Mouse (Mus musculus) small intestine, adult 2 months (tissue): ENCODE measurements around the gene Olah. TPM values are rescaled to one million over a fixed set of nuclear protein-coding genes. Genes with fewer than 3 reads are reported as not detected.

Experiments
- H3K27ac ChIP-seq: fragments of 200-500 bp; 2 replicates; pipeline ENCODE4 v1.5.1; 2012; ENCODE audit warnings: low read depth, low read length, control low read depth, inconsistent platforms; ENCODE audit not compliant: insufficient read depth
- H3K27me3 ChIP-seq: fragments of 200-500 bp; 2 replicates; pipeline ENCODE4 v1.6.1; 2012; ENCODE audit warnings: mild to moderate bottlenecking, moderate library complexity, low read length, inconsistent platforms; ENCODE audit not compliant: control insufficient read depth, insufficient read depth
- H3K36me3 ChIP-seq: fragments of 200-500 bp; 2 replicates; pipeline ENCODE4 v1.6.1; 2012; ENCODE audit warnings: mild to moderate bottlenecking, low read length, control low read depth, inconsistent platforms; ENCODE audit not compliant: control insufficient read depth, insufficient read depth
- H3K4me1 ChIP-seq: fragments of 200-500 bp; 2 replicates; pipeline ENCODE4 v1.6.1; 2012; ENCODE audit warnings: low read length, inconsistent platforms, mixed read lengths; ENCODE audit not compliant: control insufficient read depth, insufficient read depth, insufficient read length
- H3K4me3 ChIP-seq: fragments of 200-500 bp; 2 replicates; pipeline ENCODE4 v1.5.1; 2012; ENCODE audit warnings: low read depth, mild to moderate bottlenecking, control low read depth, inconsistent platforms, low read length, moderate library complexity
- CTCF ChIP-seq: fragments of 200-500 bp; IDR thresholded peaks from 2 replicates; pipeline ENCODE4 v1.5.1; 2012; ENCODE audit warnings: low read depth, mild to moderate bottlenecking, control low read depth, inconsistent platforms, low read length, moderate library complexity, mixed read lengths; ENCODE audit not compliant: insufficient replicate concordance, insufficient read length; ENCODE audit errors: extremely low read depth
- POLR2A ChIP-seq: fragments of 200-500 bp; IDR thresholded peaks from 2 replicates; pipeline ENCODE4 v1.6.1; 2012; ENCODE audit warnings: low read depth, mild to moderate bottlenecking, control low read depth, inconsistent platforms, low read length, moderate library complexity
- WGBS: fragments of 180-500 bp; shearing (Covaris S2); methylation state at CpG from one replicate; pipeline ENCODE4 v1.1.7; 2018; 5-methylcytosine and 5-hydroxymethylcytosine counted together
- polyA plus RNA-seq: library from polyadenylated mRNA; depleted of rRNA; stranded (reverse); fragments of >200 nt; gene quantifications from 2 replicates; pipeline ENCODE4 v1.2.3, GENCODE M21; 2012

The Olah gene
- polyA plus RNA-seq, 1 experiment: not detected

- 29% methylated on average over 5 of the region's 5 CpGs for WGBS
- Histone ChIP-seq H3K27me3 (no peaks in the 10 kb centered on the region), H3K4me3 (no peak overlapping the region), H3K27ac (no peak overlapping the region), H3K36me3 (peaks cover 8% of the 10 kb centered on the region), H3K4me1 (peaks cover 4% of the 10 kb centered on the region; the same call in 1 of the 2 replicates)
- TF ChIP-seq CTCF: no peak
- no peak for TF ChIP-seq POLR2A
These were observed 65.8 kb downstream of the Olah start for GRCm38 (mm10) chr2:3331071-3331703.

- WGBS: 9% methylated on average over 1 of the region's 1 CpGs
- no peaks in the 10 kb centered on the region for H3K27me3 ChIP-seq
- peaks cover 4% of the 10 kb centered on the region; the same call in 1 of the 2 replicates for H3K4me1 ChIP-seq
- peaks cover 23% of the 10 kb centered on the region for H3K36me3 ChIP-seq
- no peak for TF ChIP-seq POLR2A
- peak; percentile 71; the same call in 1 of the 2 replicates for TF ChIP-seq CTCF
- no peak overlapping the region for H3K4me3 ChIP-seq
- H3K27ac ChIP-seq: no peak overlapping the region
These were observed 69.7 kb downstream of the Olah start for GRCm38 (mm10) chr2:3327351-3327750.

- Histone ChIP-seq H3K27me3 (no peaks in the 10 kb centered on the region), H3K27ac (no peak overlapping the region), H3K4me1 (peaks cover 4% of the 10 kb centered on the region; the same call in 1 of the 2 replicates), H3K36me3 (peaks cover 25% of the 10 kb centered on the region), H3K4me3 (no peak overlapping the region)
- WGBS: 88% methylated on average over 1 of the region's 1 CpGs
- TF ChIP-seq CTCF: no peak
- no peak for TF ChIP-seq POLR2A
These were observed 70.5 kb downstream of the Olah start for GRCm38 (mm10) chr2:3326547-3326946.

GRCm38 (mm10) chr2:3324381-3325130, 72.5 kb downstream of the Olah start:
- TF ChIP-seq POLR2A (no peak), CTCF (no peak)
- 95% methylated on average over 7 of the region's 7 CpGs for WGBS
- H3K27me3 ChIP-seq: no peaks in the 10 kb centered on the region
- H3K4me1 ChIP-seq: no peaks in the 10 kb centered on the region
- H3K27ac ChIP-seq: no peak overlapping the region
- H3K4me3 ChIP-seq: no peak overlapping the region
- peaks cover 27% of the 10 kb centered on the region for H3K36me3 ChIP-seq

- 71% methylated on average over 2 of the region's 2 CpGs for WGBS
These were observed 73.9 kb downstream of the Olah start for GRCm38 (mm10) chr2:3323132-3323531.

GRCm38 (mm10) chr2:3305426-3306025, 91.5 kb downstream of the Olah start:
- no peaks in the 10 kb centered on the region for H3K36me3 ChIP-seq
- no peaks in the 10 kb centered on the region for H3K4me1 ChIP-seq
- H3K27ac ChIP-seq: no peak overlapping the region
- TF ChIP-seq CTCF (no peak), POLR2A (no peak)
- H3K4me3 ChIP-seq: no peak overlapping the region
- H3K27me3 ChIP-seq: no peaks in the 10 kb centered on the region
- WGBS: 49% methylated on average over 3 of the region's 3 CpGs

More at GRCm38 (mm10) chr2:3323132-3323531, 73.9 kb downstream of the Olah start:
- Histone ChIP-seq H3K27ac (no peak overlapping the region), H3K27me3 (no peaks in the 10 kb centered on the region), H3K4me1 (no peaks in the 10 kb centered on the region), H3K36me3 (peaks cover 28% of the 10 kb centered on the region), H3K4me3 (no peak overlapping the region)
- TF ChIP-seq POLR2A (no peak), CTCF (no peak)

- Histone ChIP-seq H3K27me3 (no peaks in the 10 kb centered on the region), H3K4me1 (no peaks in the 10 kb centered on the region), H3K4me3 (no peak overlapping the region), H3K27ac (no peak overlapping the region), H3K36me3 (no peaks in the 10 kb centered on the region)
- WGBS: 74% methylated on average over 7 of the region's 7 CpGs
- TF ChIP-seq CTCF (no peak), POLR2A (no peak)
These were observed 101.2 kb downstream of the Olah start for GRCm38 (mm10) chr2:3295826-3296225.
